Mouse (Mus musculus) stomach, postnatal 0 days (tissue): ENCODE data around the gene Arhgap22. TPM values are rescaled to one million over a fixed set of nuclear protein-coding genes. Genes with fewer than 3 reads are reported as not detected.
A peak's percentile ranks its signal among the peaks of the same experiment; 100 is the strongest.

Experiments used
- ATAC-seq: fragments of 200-750 bp; cut with Nextera tagmentation; 2 replicates; pipeline ENCODE4 v1.8.0; 2017; ENCODE audit not compliant: low FRiP score, low TSS enrichment
- DNase-seq: peaks from one replicate; pipeline ENCODE4 v3.0.0-alpha.2; 2016; ENCODE audit warnings: low spot score
- H3K27ac ChIP-seq: fragments of 300-500 bp; sonication (generic); replicated peaks from 2 replicates; pipeline ENCODE4 v1.5.1; 2014; ENCODE audit warnings: mild to moderate bottlenecking, control low read depth
- H3K27me3 ChIP-seq: fragments of 300-500 bp; sonication (generic); 2 replicates; pipeline ENCODE4 v1.6.1; 2014; ENCODE audit warnings: low read length; ENCODE audit not compliant: control insufficient read depth, insufficient read depth
- H3K36me3 ChIP-seq: fragments of 300-500 bp; sonication (generic); 2 replicates; pipeline ENCODE4 v1.6.1; 2014; ENCODE audit warnings: low read length, mixed read lengths; ENCODE audit not compliant: control insufficient read depth, insufficient read depth
- H3K4me1 ChIP-seq: fragments of 300-500 bp; sonication (generic); replicated peaks from 2 replicates; pipeline ENCODE4 v1.6.1; 2014; ENCODE audit warnings: antibody characterized with exemption; ENCODE audit not compliant: control insufficient read depth, insufficient read depth
- H3K4me2 ChIP-seq: fragments of 300-500 bp; sonication (generic); replicated peaks from 2 replicates; pipeline ENCODE4 v1.6.1; 2014; ENCODE audit warnings: low read depth, mild to moderate bottlenecking, control low read depth, moderate library complexity
- H3K4me3 ChIP-seq: fragments of 300-500 bp; sonication (generic); 2 replicates; pipeline ENCODE4 v1.5.1; 2014; ENCODE audit warnings: low read depth, low read length, control low read depth
- H3K9ac ChIP-seq: fragments of 300-500 bp; sonication (generic); 2 replicates; pipeline ENCODE4 v1.6.1; 2014; ENCODE audit warnings: mild to moderate bottlenecking, low read length, control low read depth, mixed read lengths
- H3K9me3 ChIP-seq: fragments of 300-500 bp; sonication (generic); 2 replicates; pipeline ENCODE4 v1.6.1; 2016; ENCODE audit warnings: low read length; ENCODE audit not compliant: control insufficient read depth
- CTCF ChIP-seq: IDR thresholded peaks from 2 replicates; pipeline ENCODE4 v1.5.1; 2016; ENCODE audit warnings: antibody characterized with exemption, low read depth, mild to moderate bottlenecking, moderate library complexity
- EP300 ChIP-seq: optimal IDR thresholded peaks from 2 replicates; pipeline ENCODE3; 2016; ENCODE audit warnings: antibody characterized with exemption
- WGBS: fragments of 180-500 bp; shearing (Covaris S2); extraction: QIAGEN DNeasy Blood & Tissue Kit; methylation state at CpG from one replicate; pipeline ENCODE4 v1.1.7; 2014; 5-methylcytosine and 5-hydroxymethylcytosine counted together
- polyA plus RNA-seq: library from polyadenylated mRNA; unstranded; fragments of >200 nt; fragmentation: Nextera tagmentation; extraction: Ambion mirVana; gene quantifications from 2 replicates; pipeline ENCODE4 v1.2.1, GENCODE M21; 2015

Gene Arhgap22
- polyA plus RNA-seq, 1 experiment from 2014 or later, result 6.5 TPM

DNA sequence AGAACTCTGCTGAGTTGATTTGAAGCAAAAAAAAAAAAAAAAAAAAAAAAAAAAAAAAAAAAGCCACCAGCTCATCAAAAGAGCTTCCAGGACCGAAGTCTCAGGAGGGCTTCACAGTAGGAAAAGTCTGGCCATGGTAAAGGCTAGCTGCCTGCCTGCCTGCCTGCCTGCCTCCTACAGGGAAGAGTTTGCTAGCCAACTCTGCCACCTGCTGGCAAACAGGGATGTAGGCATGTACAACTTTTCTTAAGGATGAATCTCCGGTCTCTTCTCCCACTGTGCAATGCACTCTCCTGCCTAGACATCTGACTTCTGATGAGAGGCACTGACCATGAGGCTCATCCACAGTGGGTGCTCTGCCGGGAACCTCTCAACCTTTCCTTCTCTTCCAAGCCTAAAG, 157.4 kb downstream of the Arhgap22 start:
- Histone ChIP-seq H3K36me3 (no peaks in the 10 kb centered on the region), H3K4me3 (no peak overlapping the region), H3K4me1 (no peaks in the 10 kb centered on the region), H3K4me2 (no peak overlapping the region), H3K27me3 (no peaks in the 10 kb centered on the region), H3K9me3 (no peaks in the 10 kb centered on the region), H3K27ac (no peak overlapping the region), H3K9ac (no peak overlapping the region)
- WGBS, result 18% methylated on average over 3 of the region's 3 CpGs
- TF ChIP-seq EP300 (no peak), CTCF (peak; percentile 92)
- DNase-seq (peak; percentile 80), ATAC-seq (peak; percentile 62)

DNA sequence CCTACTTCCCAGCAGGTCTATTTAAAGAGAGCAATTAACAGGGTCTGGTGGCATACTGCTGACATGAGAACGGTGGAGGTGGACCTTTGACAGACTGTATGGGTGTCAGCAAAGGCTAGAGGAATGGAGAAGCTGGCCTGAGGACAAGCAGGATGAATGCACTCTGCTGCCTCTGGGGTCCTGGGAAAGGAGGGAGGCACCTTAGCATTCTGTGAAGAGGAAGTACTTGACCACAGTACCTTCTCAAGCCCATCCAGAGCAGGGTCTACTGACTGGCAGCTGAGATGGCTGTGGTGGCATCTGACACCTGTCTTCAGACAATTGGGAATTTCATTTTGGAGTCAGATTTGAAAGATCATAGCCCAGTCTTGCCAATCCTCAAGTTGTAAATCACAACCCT, 159.4 kb downstream of the Arhgap22 start:
- no peak for ATAC-seq
- Histone ChIP-seq H3K4me1 (no peaks in the 10 kb centered on the region), H3K36me3 (no peaks in the 10 kb centered on the region), H3K27ac (no peak overlapping the region), H3K4me3 (no peak overlapping the region), H3K27me3 (no peaks in the 10 kb centered on the region), H3K9ac (no peak overlapping the region), H3K4me2 (no peak overlapping the region), H3K9me3 (no peaks in the 10 kb centered on the region)
- WGBS, result 44% methylated on average over 1 of the region's 1 CpGs
- no peak for DNase-seq
- no peak for TF ChIP-seq EP300
- TF ChIP-seq CTCF, result no peak

DNA sequence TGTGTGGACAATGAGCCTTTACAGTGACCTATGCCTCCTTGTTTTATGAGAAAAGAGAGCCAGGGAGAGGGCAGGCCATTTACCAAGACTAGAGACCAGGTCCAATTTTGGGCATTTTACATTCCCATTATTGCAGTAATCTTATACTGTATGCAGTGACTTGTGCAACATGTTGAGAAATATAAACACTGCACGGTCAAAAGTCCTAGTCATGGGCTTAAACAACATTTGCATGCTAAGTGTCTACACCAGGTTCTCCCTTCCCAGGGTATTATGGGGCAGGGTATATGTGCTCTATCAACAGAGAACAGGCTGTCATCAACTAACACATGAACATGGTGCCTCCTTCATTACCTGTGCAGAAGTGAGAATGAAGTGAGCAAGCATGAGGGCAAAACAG, 160.3 kb downstream of the Arhgap22 start:
- Histone ChIP-seq H3K4me1 (no peaks in the 10 kb centered on the region), H3K27ac (no peak overlapping the region), H3K9ac (no peak overlapping the region), H3K36me3 (no peaks in the 10 kb centered on the region), H3K4me3 (no peak overlapping the region), H3K4me2 (no peak overlapping the region), H3K27me3 (no peaks in the 10 kb centered on the region), H3K9me3 (no peaks in the 10 kb centered on the region)
- no peak for ATAC-seq
- no peak for DNase-seq
- no peak for TF ChIP-seq CTCF
- TF ChIP-seq EP300, result no peak
- WGBS, result 31% methylated on average over 1 of the region's 1 CpGs

DNA sequence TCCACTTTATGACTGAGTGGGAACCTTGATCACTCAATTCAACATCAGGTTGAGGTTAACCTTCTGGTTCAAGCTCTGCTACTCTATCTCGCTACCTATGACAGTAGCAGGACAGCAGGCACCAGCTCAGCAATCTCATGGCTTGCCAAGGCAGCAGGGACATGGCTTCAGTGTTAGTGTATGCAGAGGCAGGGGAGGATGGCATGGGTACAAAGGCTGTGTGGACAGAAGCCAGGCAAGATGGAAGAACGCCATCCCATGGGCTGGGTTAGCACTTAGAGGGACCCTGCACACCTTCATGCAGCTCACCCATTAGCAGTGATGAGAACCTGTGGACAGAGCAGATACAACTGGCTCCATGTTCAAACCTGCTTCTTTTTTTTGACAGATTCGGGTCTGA, 163.4 kb downstream of the Arhgap22 start:
- Histone ChIP-seq H3K4me2 (no peak overlapping the region), H3K9me3 (no peaks in the 10 kb centered on the region), H3K27me3 (no peaks in the 10 kb centered on the region), H3K4me1 (no peaks in the 10 kb centered on the region), H3K27ac (no peak overlapping the region), H3K36me3 (no peaks in the 10 kb centered on the region), H3K4me3 (no peak overlapping the region), H3K9ac (no peak overlapping the region)
- 90% methylated on average over 3 of the region's 3 CpGs for WGBS
- DNase-seq (no peak), ATAC-seq (no peak)
- TF ChIP-seq CTCF (no peak), EP300 (no peak)

DNA sequence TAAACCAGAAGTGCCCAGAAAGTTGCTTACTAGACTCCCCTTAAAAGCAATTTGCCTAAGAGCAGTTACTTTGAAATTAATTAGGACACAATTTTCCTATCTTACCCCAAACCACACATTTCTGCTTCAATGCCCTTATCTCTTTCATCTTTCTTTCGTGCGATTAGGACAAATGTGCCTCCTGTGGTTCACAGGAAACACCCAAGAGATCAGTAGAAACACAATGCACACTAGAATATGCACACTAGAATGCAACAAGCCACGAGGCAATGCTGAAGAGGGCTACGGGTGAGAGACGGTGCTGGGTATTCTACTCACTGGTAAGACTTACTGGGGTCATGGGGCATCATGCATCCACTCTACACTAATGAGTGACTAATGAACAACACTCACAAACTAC, 164.9 kb downstream of the Arhgap22 start:
- ATAC-seq, result no peak
- Histone ChIP-seq H3K9me3 (no peaks in the 10 kb centered on the region), H3K36me3 (0 out of 2 replicates have a peak, but pooled peaks cover 2% of the 10 kb centered on the region), H3K4me1 (no peaks in the 10 kb centered on the region), H3K27ac (no peak overlapping the region), H3K27me3 (no peaks in the 10 kb centered on the region), H3K4me3 (no peak overlapping the region), H3K4me2 (no peak overlapping the region), H3K9ac (no peak overlapping the region)
- WGBS, result 83% methylated on average over 5 of the region's 5 CpGs
- DNase-seq, result no peak
- no peak for TF ChIP-seq CTCF
- TF ChIP-seq EP300, result no peak

DNA sequence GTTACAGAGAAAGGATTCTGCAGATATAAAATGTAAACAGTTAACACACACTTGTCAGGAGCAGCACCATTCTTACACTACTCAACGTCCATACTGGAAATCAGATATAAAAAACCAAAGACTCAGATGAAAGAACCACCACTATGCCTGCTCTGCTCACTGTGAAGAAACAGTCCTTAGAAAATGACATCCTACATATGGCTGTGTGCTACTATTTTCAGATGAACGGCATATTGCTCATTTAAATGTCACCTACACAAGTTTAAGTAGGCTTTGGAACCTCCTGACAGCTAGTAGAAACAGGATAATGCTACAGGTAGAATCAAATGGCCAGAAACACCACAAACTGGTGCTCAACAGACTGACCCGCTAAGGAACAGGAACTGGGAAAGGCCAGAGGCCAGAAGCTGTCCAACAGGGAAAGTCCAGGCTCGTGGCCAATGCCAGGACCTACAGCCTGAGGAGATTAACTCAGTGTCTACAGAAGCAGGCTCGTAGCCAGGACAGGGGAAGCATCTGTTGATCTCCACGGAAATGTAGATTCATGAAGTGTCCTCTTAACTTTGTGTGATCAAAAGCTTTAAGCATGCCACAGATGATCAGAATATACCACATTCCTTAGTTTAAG, 167.1 kb downstream of the Arhgap22 start:
- Histone ChIP-seq H3K27me3 (no peaks in the 10 kb centered on the region), H3K9me3 (no peaks in the 10 kb centered on the region), H3K4me2 (no peak overlapping the region), H3K4me1 (no peaks in the 10 kb centered on the region), H3K27ac (no peak overlapping the region), H3K4me3 (no peak overlapping the region), H3K36me3 (0 out of 2 replicates have a peak, but pooled peaks cover 2% of the 10 kb centered on the region), H3K9ac (no peak overlapping the region)
- 70% methylated on average over 6 of the region's 6 CpGs for WGBS
- no peak for ATAC-seq
- TF ChIP-seq EP300 (no peak), CTCF (no peak)
- no peak for DNase-seq
